In the genomic region with DNA sequence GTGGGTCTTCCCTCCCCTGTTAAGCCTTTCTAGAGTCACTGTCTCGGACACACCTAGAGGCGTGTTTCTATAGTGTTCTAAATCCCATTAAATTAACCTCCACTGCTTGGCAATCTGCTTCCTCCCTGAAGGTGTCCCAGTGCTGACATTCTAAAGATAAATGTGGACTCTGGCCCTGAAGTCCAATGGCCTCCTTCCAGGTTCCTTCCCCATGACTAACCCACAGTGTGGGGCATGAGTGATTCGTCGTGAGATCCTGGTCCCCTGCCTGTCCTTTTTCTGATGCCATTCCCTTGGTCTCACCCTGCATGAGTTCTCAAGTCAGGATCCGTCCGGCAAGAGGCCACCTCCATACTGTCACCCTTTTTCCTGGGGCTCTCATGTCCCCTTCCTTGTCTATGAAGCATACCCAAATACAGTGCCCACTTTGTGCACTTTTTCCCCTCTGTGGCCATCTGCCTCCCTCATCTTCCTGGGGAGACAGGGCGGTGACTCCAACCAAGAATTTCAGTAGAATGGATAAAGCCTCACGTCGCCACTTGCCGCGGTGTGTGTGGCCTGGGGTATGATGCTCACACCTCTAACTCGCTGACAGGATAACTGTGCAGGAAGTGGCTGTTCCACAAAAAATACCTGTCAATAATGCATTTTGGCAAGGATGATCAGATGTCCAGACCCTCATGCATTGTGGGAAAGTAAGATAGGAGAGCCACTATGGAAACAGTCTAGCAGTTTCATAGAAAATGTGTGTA, we compare ENCODE assay signal across 22 mouse cellular contexts.
"Had no signal": no experiment of that assay in that cellular context is flagged by ENCODE, and none has a peak within 500 bp of the region (broad histone marks: within the 10 kb centered on the region; RNA-seq: fewer than 3 reads in every experiment).

No protein-coding gene starts in this region.

- ATAC-seq: hindbrain, postnatal 0 days; intestine, embryonic 16.5 days; liver, embryonic 12.5 days had no signal

- H3K4me3 ChIP-seq: heart, adult 2 months; heart, embryonic 10.5 days; heart, embryonic 13.5 days; hindbrain, embryonic 13.5 days; hindbrain, embryonic 15.5 days; kidney, embryonic 15.5 days; left cerebral cortex, adult 2 months; limb, embryonic 13.5 days; limb, embryonic 15.5 days; liver, embryonic 12.5 days had no signal

- DNase-seq: gastrocnemius, postnatal 14 days; gastrocnemius, postnatal 36 days; heart, adult 2 months; heart, postnatal 10 days; kidney, adult 11 months; kidney, adult 2 months; kidney, adult 9 months; kidney, postnatal 14 days; kidney, postnatal 36 days had no signal

- H3K27ac ChIP-seq: heart, adult 2 months; heart, embryonic 10.5 days; heart, embryonic 13.5 days; hindbrain, embryonic 13.5 days; hindbrain, embryonic 15.5 days; hindbrain, postnatal 0 days; kidney, embryonic 15.5 days; kidney, postnatal 0 days; left cerebral cortex, adult 2 months; limb, embryonic 13.5 days; limb, embryonic 15.5 days; liver, embryonic 12.5 days; liver, embryonic 14.5 days had no signal

- H3K9me3 ChIP-seq: limb, embryonic 15.5 days; liver, embryonic 12.5 days had no signal

- H3K9ac ChIP-seq: heart, embryonic 13.5 days; hindbrain, embryonic 13.5 days; hindbrain, embryonic 15.5 days; kidney, embryonic 15.5 days; limb, embryonic 13.5 days; limb, embryonic 15.5 days; liver, embryonic 12.5 days; liver, embryonic 14.5 days had no signal

- H3K36me3 ChIP-seq: heart, embryonic 10.5 days; heart, embryonic 13.5 days; hindbrain, embryonic 15.5 days; kidney, embryonic 15.5 days; limb, embryonic 13.5 days; limb, embryonic 15.5 days; liver, embryonic 12.5 days had no signal

- H3K4me2 ChIP-seq: heart, embryonic 13.5 days; hindbrain, embryonic 13.5 days; hindbrain, embryonic 15.5 days; kidney, embryonic 15.5 days; limb, embryonic 13.5 days; limb, embryonic 15.5 days; liver, embryonic 12.5 days had no signal
